Mouse (Mus musculus) myocyte (in vitro differentiated cells): ENCODE measurements around the gene Adcy1. TPM values are rescaled to one million over a fixed set of nuclear protein-coding genes. Genes with fewer than 3 reads are reported as not detected.

Source experiments
- H3K27me3 ChIP-seq: one replicate; pipeline ENCODE4 v1.6.1; 2011; ENCODE audit not compliant: control insufficient read depth, insufficient read depth, insufficient read length
- H3K36me3 ChIP-seq: one replicate; pipeline ENCODE4 v1.6.1; 2011; ENCODE audit not compliant: control insufficient read depth, insufficient read depth
- H3K4me2 ChIP-seq: one replicate; pipeline ENCODE4 v1.6.1; 2011; ENCODE audit warnings: low read depth, control low read depth
- H3K4me3 ChIP-seq: one replicate; pipeline ENCODE4 v1.5.1; 2011; ENCODE audit warnings: mild to moderate bottlenecking, control low read depth, moderate library complexity
- H3K79me2 ChIP-seq: one replicate; pipeline ENCODE4 v1.6.1; 2011; ENCODE audit not compliant: control insufficient read depth, insufficient read depth
- H3ac ChIP-seq: one replicate; pipeline ENCODE4 v1.6.1; 2011; ENCODE audit not compliant: control insufficient read depth, insufficient read length
- CEBPB ChIP-seq: IDR thresholded peaks from 2 replicates; pipeline ENCODE4 v1.6.1; 2011; ENCODE audit warnings: mild to moderate bottlenecking, moderate library complexity; ENCODE audit not compliant: poor library complexity, insufficient read depth, severe bottlenecking
- E2F4 ChIP-seq: IDR thresholded peaks from one replicate; pipeline ENCODE4 v1.6.1; 2011; ENCODE audit warnings: mild to moderate bottlenecking, control low read depth, moderate library complexity; ENCODE audit not compliant: insufficient read depth
- MAX ChIP-seq: IDR thresholded peaks from one replicate; pipeline ENCODE4 v1.6.1; 2011; ENCODE audit warnings: low read depth, mild to moderate bottlenecking, control low read depth
- MYOD1 ChIP-seq, 3 experiments: IDR thresholded peaks; one replicate each; pipeline ENCODE4 v1.6.1; 2011; ENCODE audit warnings: control low read depth in 2 of 3, low read depth in 2 of 3, mild to moderate bottlenecking in 2 of 3, moderate library complexity in 1 of 3; ENCODE audit not compliant: insufficient read length in 2 of 3, control insufficient read depth in 1 of 3
- MYOG ChIP-seq, 3 experiments: IDR thresholded peaks; one replicate each; pipeline ENCODE4 v1.6.1; 2011; ENCODE audit warnings: control low read depth in 2 of 3, low read depth in 2 of 3, mild to moderate bottlenecking in 2 of 3; ENCODE audit not compliant: insufficient read length in 2 of 3, control insufficient read depth in 1 of 3, insufficient read depth in 1 of 3
- POLR2A ChIP-seq: IDR thresholded peaks from one replicate; pipeline ENCODE4 v1.6.1; 2011; ENCODE audit warnings: low read depth, mild to moderate bottlenecking, control low read depth, moderate library complexity; ENCODE audit not compliant: insufficient read length
- POLR2AphosphoS2 ChIP-seq: IDR thresholded peaks from one replicate; pipeline ENCODE4 v1.6.1; 2011; ENCODE audit warnings: low read depth, control low read depth; ENCODE audit not compliant: insufficient read length
- REST ChIP-seq: IDR thresholded peaks from one replicate; pipeline ENCODE4 v1.6.1; 2011; ENCODE audit warnings: mild to moderate bottlenecking, control low read depth, moderate library complexity; ENCODE audit not compliant: insufficient read depth, insufficient read length
- SRF ChIP-seq: IDR thresholded peaks from one replicate; pipeline ENCODE4 v1.6.1; 2011; ENCODE audit warnings: low read depth; ENCODE audit not compliant: control insufficient read depth, insufficient read length
- TCF12 ChIP-seq: IDR thresholded peaks from one replicate; pipeline ENCODE4 v1.6.1; 2011; ENCODE audit warnings: mild to moderate bottlenecking, control low read depth; ENCODE audit not compliant: poor library complexity, insufficient read depth, severe bottlenecking
- TCF3 ChIP-seq: IDR thresholded peaks from one replicate; pipeline ENCODE4 v1.6.1; 2011; ENCODE audit warnings: low read depth, control low read depth; ENCODE audit not compliant: insufficient read length
- USF1 ChIP-seq: IDR thresholded peaks from one replicate; pipeline ENCODE4 v1.6.1; 2011; ENCODE audit warnings: low read depth, mild to moderate bottlenecking, control low read depth, moderate library complexity
- polyA plus RNA-seq: library from polyadenylated mRNA; unstranded; fragments of >200 nt; fragmentation: generic; extraction: Trizol; gene quantifications from one replicate; pipeline ENCODE4 v1.2.1, GENCODE M21; 2012; ENCODE audit warnings: missing spikeins

The Adcy1 gene
- polyA plus RNA-seq, 1 experiment, result 0.02 TPM

DNA sequence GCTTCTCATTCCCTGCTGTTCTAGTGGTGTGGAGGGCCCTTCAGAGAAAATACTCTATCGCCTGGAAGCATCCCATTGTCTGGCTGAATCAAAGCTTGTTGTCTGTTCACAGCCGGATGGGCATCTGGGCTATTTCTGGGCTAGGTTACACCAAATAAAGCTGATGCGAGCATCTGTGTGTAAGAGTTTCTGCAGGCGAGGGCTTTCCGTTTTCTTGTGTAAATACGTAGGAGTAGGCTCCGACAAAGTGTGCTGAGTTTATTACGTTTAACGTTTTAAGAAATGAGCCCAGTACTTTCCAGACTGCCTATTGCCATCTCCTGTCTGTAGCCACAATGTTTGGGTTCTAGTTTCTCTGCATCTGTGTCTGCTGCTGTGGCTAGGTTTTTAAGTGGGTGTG, 51.0 kb downstream of the Adcy1 start:
- no peaks in the 10 kb centered on the region for H3K36me3 ChIP-seq
- TF ChIP-seq TCF3, result no peak
- no peak for TF ChIP-seq E2F4
- TF ChIP-seq CEBPB, result no peak
- no peak for TF ChIP-seq MAX
- no peak for TF ChIP-seq POLR2A
- no peak for TF ChIP-seq TCF12
- no peak for TF ChIP-seq POLR2AphosphoS2
- TF ChIP-seq REST, result no peak
- TF ChIP-seq USF1, result no peak
- no peaks in the 10 kb centered on the region for H3K27me3 ChIP-seq
- H3K79me2 ChIP-seq, result no peaks in the 10 kb centered on the region
- no peak overlapping the region for H3K4me2 ChIP-seq
- no peak overlapping the region for H3K4me3 ChIP-seq
- no peak overlapping the region for H3ac ChIP-seq

- no peak overlapping the region for H3K4me3 ChIP-seq
- no peaks in the 10 kb centered on the region for H3K36me3 ChIP-seq
- TF ChIP-seq TCF3, result no peak
- H3K79me2 ChIP-seq, result no peaks in the 10 kb centered on the region
- H3K4me2 ChIP-seq, result no peak overlapping the region
- no peaks in the 10 kb centered on the region for H3K27me3 ChIP-seq
- no peak overlapping the region for H3ac ChIP-seq
These were observed 53.4 kb downstream of the Adcy1 start for GRCm38 (mm10) chr11:7116647-7117046.

DNA sequence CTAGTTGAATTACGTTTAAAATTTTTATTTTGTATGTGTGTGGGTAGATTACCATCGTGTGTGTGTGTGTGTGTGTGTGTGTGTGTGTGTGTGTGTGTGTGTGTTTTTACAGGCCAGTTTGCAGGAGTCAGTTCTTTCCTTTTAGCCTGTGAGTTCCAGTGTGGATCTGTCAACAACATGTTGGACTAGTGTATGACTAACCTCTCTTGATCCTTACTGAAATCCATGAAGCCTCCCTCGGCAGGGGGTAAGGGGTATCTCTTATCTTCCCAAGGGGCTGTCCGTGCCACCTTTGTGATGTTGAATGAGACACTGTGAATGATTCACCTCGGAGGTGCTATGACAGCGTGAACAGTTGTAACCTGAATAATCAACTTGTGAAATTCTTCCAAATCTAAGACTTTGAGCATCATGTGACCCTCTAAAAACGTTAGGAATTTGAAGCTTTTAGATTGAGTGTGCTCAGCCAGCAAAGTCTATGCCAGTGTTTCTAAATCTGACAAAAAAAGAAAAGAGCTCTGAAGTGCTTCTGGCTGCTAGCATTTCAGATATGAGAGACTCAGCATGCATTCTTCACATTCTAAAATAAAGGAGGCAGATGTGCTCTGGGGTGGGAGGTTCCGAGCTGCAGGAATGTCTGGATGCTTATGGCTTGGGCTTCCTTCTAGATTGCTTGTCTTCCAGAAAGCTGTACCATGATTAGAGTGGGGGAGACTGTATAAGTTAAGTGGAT, 66.2 kb downstream of the Adcy1 start:
- H3ac ChIP-seq, result no peak overlapping the region
- H3K4me3 ChIP-seq, result no peak overlapping the region
- no peaks in the 10 kb centered on the region for H3K27me3 ChIP-seq
- no peak for TF ChIP-seq TCF12
- TF ChIP-seq SRF, result no peak
- no peak for TF ChIP-seq REST
- no peak for TF ChIP-seq CEBPB
- TF ChIP-seq POLR2AphosphoS2, result no peak
- no peak for TF ChIP-seq E2F4
- no peak for TF ChIP-seq TCF3
- TF ChIP-seq MAX, result no peak
- TF ChIP-seq POLR2A, result no peak
- TF ChIP-seq USF1, result no peak
- no peak for TF ChIP-seq MYOD1 (IDR thresholded peaks at IDR 0.05; ENCODE audit: control insufficient read depth in 1 of 3, insufficient read length in 2 of 3, low read depth in 2 of 3)
- no peak for TF ChIP-seq MYOG (IDR thresholded peaks at IDR 0.05; ENCODE audit: control insufficient read depth in 1 of 3, insufficient read depth in 1 of 3, insufficient read length in 2 of 3, low read depth in 2 of 3)
- H3K79me2 ChIP-seq, result no peaks in the 10 kb centered on the region
- H3K36me3 ChIP-seq, result no peaks in the 10 kb centered on the region
- no peak overlapping the region for H3K4me2 ChIP-seq

DNA sequence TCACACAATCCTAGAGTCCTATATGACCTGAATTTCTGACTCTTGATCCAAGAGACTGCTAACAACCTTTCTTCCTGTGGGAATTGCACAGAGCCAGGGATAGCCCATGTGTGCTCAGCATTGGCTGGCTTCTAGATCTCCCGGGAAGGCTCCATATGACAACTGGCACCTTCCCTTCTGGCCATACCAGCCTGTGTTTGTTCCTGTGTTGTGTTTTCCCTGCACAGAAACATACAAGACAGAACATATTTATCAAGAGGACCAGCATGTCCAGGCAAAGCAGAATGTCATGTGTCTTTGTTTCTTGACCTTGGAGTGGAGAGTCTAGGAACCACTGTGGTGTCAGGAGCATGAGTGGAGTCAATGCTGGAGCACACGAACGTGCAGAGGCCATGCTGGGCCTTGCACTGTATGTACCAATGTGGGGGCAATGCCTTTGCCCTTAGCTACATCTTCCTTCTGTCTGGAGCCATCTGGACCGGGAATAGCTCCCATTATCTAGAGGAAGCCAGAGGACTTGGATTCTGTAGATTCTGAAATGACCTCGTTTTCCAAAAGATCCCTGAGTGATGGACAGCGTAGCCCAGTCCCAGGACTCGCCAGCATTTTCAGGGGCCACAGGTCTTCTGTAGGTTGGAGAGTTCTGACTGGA, 69.6 kb downstream of the Adcy1 start:
- TF ChIP-seq MAX (no peak), MYOG (IDR thresholded peaks at IDR 0.05; ENCODE audit: control insufficient read depth in 1 of 3, insufficient read depth in 1 of 3, insufficient read length in 2 of 3, low read depth in 2 of 3) (no peak), POLR2AphosphoS2 (no peak), USF1 (no peak), E2F4 (no peak), SRF (no peak), POLR2A (no peak), TCF12 (no peak), CEBPB (no peak), REST (no peak), TCF3 (no peak), MYOD1 (IDR thresholded peaks at IDR 0.05; ENCODE audit: control insufficient read depth in 1 of 3, insufficient read length in 2 of 3, low read depth in 2 of 3) (no peak)
- Histone ChIP-seq H3K79me2 (no peaks in the 10 kb centered on the region), H3K27me3 (no peaks in the 10 kb centered on the region), H3K4me3 (no peak overlapping the region), H3ac (no peak overlapping the region), H3K36me3 (no peaks in the 10 kb centered on the region), H3K4me2 (no peak overlapping the region)

- Histone ChIP-seq H3K36me3 (no peaks in the 10 kb centered on the region), H3K4me2 (no peak overlapping the region), H3ac (no peak overlapping the region), H3K27me3 (no peaks in the 10 kb centered on the region), H3K79me2 (no peaks in the 10 kb centered on the region), H3K4me3 (no peak overlapping the region)
- TF ChIP-seq MYOG (IDR thresholded peaks at IDR 0.05; ENCODE audit: control insufficient read depth in 1 of 3, insufficient read depth in 1 of 3, insufficient read length in 2 of 3, low read depth in 2 of 3) (no peak), TCF3 (no peak), MAX (no peak), CEBPB (no peak), POLR2AphosphoS2 (no peak), POLR2A (no peak), TCF12 (no peak)
These were observed 70.4 kb downstream of the Adcy1 start for GRCm38 (mm10) chr11:7133736-7134135.
